Mouse (Mus musculus): ENCODE measurements at regions not wholly inside any gene's neighbourhood (a gene's known extent, or its start where the extent isn't known, plus 50 kb on each side); places are given as distances from the start of the nearest gene placed in this dataset.
A peak's percentile ranks its signal among the peaks of the same experiment; 100 is the strongest.

GRCm38 (mm10) chr1:63977956-63978355, 144.1 kb downstream of the Klf7 start:
- no peak for DNase-seq (ENCODE audit: low spot score in 2 of 2)

- no peak for DNase-seq (ENCODE audit: low spot score in 2 of 2)
These were observed 144.7 kb downstream of the Klf7 start for GRCm38 (mm10) chr1:63977302-63977888.

DNA sequence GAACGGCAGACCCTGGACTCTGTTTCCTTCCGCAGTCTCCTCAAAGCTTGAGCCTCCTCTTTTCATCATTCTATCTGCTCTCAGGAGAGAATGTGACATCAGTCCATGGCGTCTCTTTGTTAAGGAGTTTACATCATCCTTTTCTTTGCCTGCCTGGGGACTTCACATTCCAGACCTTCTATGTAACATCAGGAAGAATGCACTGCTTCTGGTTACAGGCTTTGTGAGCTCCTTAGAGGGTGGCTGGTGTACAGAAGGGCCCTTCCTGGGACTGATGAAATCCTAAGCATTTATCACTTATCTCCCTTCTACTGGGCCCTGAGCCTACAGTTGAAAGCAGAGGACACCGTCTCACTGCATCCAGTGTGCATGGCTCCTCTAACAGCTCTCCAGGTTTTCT, 145.2 kb downstream of the Klf7 start:
- DNase-seq (ENCODE audit: low spot score in 2 of 2) = no peak

DNA sequence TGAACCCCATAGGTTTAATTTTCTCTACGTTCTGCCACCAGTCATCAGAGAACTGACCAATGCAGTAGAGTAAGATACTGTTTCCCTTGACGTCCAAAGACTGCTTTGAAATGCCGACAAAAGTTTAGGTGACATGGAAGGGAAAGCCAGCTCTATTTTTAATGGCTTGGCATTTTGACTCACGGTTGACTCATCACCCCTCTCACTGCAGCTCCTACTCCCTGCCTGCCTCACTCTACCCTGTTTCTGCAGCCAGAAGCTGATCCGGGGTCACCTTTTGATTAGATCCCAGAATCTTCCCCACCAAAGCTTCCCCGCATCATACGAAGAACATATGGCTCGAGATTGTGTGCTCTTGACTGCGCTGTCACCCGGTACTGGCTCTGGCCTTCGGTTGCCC, 154.2 kb downstream of the Klf7 start:
- DNase-seq (ENCODE audit: low spot score in 2 of 2) = no peak

GRCm38 (mm10) chr1:63965446-63965845, 156.6 kb downstream of the Klf7 start:
- DNase-seq (ENCODE audit: low spot score in 2 of 2) = no peak

GRCm38 (mm10) chr1:63964519-63964918, 157.6 kb downstream of the Klf7 start:
- no peak for DNase-seq (ENCODE audit: low spot score in 2 of 2)

DNA sequence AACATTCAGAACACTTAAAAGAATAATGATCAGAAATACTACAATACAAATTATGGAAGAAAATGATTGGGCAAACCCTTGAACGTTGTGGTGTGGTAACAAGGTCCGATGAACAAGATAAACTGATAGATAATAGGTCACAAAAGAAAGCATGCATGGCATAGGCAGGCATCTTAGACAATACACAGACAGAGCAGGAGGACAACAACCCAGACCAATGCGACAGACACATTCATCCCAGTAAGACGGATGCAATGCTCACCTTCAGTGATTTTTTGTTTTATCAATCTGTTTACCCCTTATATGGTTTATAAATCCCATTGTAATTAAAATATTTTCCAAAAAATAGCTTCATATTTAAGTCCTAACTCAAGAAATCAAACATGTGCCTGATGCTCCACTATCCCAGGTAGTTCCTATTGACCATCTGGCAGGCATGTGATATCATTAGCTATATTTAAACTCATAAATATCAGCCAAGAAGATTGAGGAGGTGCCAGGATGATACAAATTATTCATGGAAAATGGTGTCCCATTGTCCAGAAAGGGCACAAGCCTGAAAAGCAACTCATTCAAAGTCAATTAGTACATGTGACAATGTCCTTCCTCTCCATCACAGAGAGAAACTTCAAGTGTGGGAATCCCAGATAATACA, 166.3 kb downstream of the Klf7 start:
- no peak for DNase-seq (ENCODE audit: low spot score in 2 of 2)

DNA sequence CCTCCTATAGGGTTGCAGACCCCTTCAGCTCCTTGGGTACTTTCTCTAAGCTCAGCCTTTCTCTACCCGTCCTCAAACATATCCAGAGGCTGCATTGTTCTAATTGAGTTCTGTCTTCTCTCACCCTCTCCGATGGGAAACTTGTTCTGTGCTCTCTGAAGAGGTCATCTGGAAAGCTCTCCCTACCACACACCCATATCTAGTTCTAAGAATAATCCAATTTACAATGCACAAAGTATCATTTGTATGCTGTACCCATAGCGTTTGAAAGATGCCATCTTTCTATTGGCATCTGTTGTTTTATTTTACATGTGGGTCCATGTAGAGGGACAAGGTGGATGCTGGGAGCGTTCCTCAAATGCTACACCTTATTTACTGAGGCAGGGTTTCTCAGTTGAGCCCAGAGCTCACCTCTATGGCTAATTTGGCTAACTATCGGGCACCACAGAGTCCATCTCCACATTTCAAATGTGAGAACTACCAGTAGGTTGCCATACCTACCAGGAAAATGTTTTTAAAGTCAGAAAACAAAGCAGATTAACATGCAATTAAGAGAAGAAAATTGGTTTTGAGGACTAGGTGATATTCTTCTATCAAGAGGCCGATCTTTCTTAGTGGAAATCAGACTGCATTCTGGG, 167.1 kb downstream of the Klf7 start:
- DNase-seq (ENCODE audit: low spot score in 2 of 2) = no peak

- DNase-seq (ENCODE audit: low spot score in 2 of 2) = no peak
These were observed 167.9 kb downstream of the Klf7 start for GRCm38 (mm10) chr1:63954172-63954571.

GRCm38 (mm10) chr1:63953229-63953883, 168.7 kb downstream of the Klf7 start:
- peak; percentile 51 to 70 for DNase-seq (ENCODE audit: low spot score in 2 of 2)

GRCm38 (mm10) chr1:63951663-63952062, 170.4 kb downstream of the Klf7 start:
- no peak for DNase-seq (ENCODE audit: low spot score in 2 of 2)

DNA sequence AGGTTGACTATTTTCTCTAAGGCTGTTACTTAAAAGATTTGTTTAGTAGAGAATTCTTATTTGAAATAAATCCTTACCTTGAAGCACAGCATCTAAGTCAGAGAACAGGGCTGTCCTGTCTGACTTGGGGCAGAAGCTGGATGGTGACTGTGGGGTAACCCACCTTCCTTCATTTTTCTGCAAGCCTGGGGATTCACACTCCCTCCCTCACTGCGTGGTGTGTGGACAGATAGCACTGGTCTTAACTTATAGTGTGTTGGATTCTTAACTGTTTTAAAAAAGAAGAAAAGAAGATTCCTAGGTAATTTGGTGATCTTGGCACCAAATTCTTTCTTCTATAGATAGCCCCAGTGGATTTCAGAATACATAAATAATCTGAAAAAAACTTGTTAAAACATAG, 174.8 kb downstream of the Klf7 start:
- no peak for DNase-seq (ENCODE audit: low spot score in 2 of 2)

DNA sequence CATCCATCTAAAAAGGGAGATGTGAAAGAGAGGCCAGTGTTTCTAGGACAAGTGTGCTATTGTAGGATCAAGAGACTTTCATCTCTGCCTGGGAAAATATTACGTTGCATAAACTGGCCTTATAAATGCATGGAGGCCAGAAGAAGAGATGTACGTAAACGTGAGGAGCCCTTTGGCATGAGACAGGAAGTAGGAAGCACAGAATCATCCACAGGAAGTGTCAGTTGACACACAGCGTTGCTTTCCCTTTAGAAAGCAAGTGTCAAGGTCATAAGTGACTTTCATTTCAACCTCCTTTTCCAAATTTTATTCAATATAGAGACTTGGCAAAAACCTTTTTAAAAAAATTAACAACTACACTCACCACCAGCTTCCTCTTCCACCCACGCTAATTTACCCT, 175.2 kb downstream of the Klf7 start:
- no peak for DNase-seq (ENCODE audit: low spot score in 2 of 2)

DNA sequence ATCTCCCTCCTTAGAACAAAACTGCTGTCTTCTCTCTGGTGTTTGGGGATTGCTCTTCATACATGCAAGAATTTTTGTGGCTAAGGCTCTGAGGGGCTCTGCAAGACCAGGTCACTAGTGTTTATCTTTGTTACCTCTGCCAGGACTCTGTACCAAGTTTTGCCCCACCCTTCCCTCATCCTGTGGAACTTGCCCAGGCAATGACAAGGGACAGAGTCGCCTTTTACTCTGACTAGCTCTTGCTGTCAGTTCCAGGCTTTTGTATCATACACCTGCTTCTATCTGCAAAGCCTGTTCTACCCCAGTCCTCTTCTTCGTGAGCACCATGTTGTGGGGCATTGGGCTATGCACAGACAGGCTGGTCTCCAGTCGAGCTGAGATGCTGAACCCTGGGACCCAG, 175.7 kb upstream of the 4933402D24Rik start:
- no peak for DNase-seq (ENCODE audit: low spot score in 2 of 2)

GRCm38 (mm10) chr1:63938416-63938815, 169.3 kb upstream of the 4933402D24Rik start:
- no peak for DNase-seq (ENCODE audit: low spot score in 2 of 2)

GRCm38 (mm10) chr1:63937480-63937879, 168.4 kb upstream of the 4933402D24Rik start:
- no peak for DNase-seq (ENCODE audit: low spot score in 2 of 2)

DNA sequence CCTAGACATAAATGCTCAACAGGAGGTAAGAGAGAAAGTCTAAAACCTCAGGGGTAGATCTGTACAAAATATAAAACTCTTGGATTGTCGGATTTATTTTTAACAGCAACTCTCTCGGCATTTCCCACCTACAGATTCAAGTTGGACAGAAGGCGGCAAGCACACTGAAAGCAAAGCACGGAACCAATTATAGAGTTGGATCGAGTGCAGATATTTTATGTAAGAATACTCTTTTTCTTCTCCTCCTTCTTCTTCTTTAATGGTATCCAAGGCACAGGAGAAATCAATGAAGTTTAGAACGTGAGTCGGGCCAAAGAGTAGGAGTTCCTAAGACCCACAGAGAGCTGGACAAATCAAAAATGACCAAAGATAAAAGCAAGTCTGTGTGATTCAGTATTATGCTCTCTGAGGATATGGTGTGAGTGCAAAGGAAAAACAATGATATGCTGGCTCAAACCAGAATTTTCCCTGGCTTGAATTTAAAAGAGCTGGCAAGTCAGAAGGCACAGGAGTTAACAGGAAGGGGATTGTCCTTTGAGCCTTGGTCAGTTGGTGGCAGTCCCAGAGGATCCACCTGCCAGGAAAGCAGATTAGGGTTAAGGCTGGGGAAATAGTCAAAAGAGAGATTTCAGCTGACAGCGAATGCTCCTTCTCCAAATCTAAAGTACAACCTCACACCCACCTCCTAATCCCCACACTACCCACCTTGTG, 165.7 kb upstream of the 4933402D24Rik start:
- DNase-seq (ENCODE audit: low spot score in 2 of 2) = no peak

GRCm38 (mm10) chr1:63932484-63932883, 163.4 kb upstream of the 4933402D24Rik start:
- no peak for DNase-seq (ENCODE audit: low spot score in 2 of 2)

DNA sequence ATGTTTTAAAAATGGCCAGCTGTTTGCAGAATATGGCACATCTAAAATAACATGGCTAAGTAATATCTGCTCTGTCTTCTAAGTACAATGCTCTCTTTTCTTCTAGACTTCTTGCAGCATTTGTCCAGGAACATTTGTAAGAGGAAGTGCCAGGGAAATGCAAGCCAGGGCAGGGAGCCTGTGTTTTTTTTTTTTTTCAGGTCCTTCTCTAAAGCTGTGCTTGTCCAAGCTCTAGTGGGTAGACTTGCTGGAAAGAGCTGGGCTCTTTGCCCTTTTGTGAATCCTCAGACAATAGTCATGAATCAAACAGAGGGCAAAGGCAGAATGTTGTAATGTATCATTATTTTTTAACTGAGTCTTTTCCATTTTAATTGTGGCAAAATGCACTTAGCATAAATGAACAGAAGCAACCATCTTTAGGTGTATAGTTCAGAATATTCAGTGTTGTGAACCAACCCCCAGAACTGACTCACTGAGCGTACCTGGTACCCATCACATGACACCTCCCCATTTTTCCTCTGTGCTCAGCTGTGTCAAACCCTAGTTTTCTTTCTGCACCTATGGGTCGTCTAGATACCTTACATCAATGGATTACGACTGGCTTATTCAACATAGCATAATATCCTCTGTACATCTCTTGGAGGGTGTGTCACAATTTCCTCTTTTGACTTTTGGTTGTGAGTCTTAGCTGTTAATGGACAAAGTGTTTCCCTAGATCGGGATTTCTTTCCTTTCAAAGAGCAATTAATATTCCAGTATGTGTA, 160.5 kb upstream of the 4933402D24Rik start:
- no peak for DNase-seq (ENCODE audit: low spot score in 2 of 2)

GRCm38 (mm10) chr1:63928850-63929249, 159.8 kb upstream of the 4933402D24Rik start:
- DNase-seq (ENCODE audit: low spot score in 2 of 2) = no peak

- DNase-seq (ENCODE audit: low spot score in 2 of 2) = no peak
These were observed 159.3 kb upstream of the 4933402D24Rik start for GRCm38 (mm10) chr1:63928361-63928760.

All from thymus, postnatal 10 days (tissue).